Mouse (Mus musculus) small intestine, adult 2 months (tissue): ENCODE results near the gene Gins1.

ENCODE experiments used
- CTCF ChIP-seq: fragments of 200-500 bp; IDR thresholded peaks from 2 replicates; pipeline ENCODE4 v1.5.1; 2012; ENCODE audit warnings: low read depth, mild to moderate bottlenecking, control low read depth, inconsistent platforms, low read length, moderate library complexity, mixed read lengths; ENCODE audit not compliant: insufficient replicate concordance, insufficient read length; ENCODE audit errors: extremely low read depth
- POLR2A ChIP-seq: fragments of 200-500 bp; IDR thresholded peaks from 2 replicates; pipeline ENCODE4 v1.6.1; 2012; ENCODE audit warnings: low read depth, mild to moderate bottlenecking, control low read depth, inconsistent platforms, low read length, moderate library complexity

DNA sequence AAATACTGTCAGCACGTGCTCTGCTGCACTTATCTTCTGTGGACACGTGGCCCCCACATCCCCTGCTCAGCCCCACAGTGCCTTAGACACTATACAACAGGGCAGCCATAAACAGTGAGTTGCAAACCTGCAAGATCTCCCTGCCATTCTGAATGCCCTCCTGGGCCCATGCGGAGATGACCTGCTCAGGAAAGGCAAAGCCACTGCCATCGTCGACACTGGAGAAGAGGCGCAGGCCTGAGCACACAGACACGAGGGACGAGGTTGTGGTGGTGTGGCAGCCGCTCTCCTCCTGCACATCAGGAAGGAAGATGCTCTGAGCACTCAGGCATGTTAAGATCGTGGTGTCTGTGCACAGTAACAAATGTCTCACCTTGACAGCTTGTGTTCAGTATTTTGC lies 60.8 kb downstream of the Gins1 start:
- no peak for TF ChIP-seq POLR2A
- TF ChIP-seq CTCF: no peak
